Mouse (Mus musculus): ENCODE data around the gene Tbc1d8b. TPM values are rescaled to one million over a fixed set of nuclear protein-coding genes. Genes with fewer than 3 reads are reported as not detected.
A peak's percentile ranks its signal among the peaks of the same experiment; 100 is the strongest.
"Not testable (repeated sequence)": the region's sequence is repeated elsewhere in the genome, so short reads cannot be mapped to it uniquely, and the experiment has no call there.

Gene Tbc1d8b
- polyA plus RNA-seq, 1 experiment from 2014 or later, result 3.4 TPM

DNA sequence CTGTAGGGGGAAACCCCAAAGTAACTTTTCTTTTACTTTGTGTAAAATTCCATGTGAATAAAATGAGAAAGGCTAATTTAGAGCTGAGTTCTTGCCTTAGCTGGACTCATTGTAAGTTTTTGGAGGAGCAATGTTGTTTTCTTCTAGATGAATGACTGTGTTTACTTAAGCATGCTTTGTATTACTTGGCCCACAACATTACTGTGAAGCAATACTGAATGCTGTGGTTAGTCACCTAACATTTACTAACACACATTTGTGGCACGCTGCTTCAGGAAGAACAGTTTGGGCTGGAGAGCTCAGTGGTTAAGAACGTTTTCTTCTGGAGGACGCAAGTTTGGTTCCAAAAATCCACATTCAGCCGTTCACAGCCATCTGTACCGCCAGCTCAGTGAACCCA, 52.3 kb downstream of the Tbc1d8b start:
- H3K4me1 ChIP-seq, result no peaks in the 10 kb centered on the region
- H3K36me3 ChIP-seq, result no peaks in the 10 kb centered on the region
- WGBS, result 83% methylated on average over 5 of the region's 5 CpGs
- H3K4me2 ChIP-seq, result no peak overlapping the region
- H3K9me3 ChIP-seq, result no peaks in the 10 kb centered on the region
- H3K9ac ChIP-seq, result no peak overlapping the region
- no peak for ATAC-seq (ENCODE audit: insufficient read depth, low FRiP score, low read depth)
- H3K4me3 ChIP-seq (replicated peaks), result no peak overlapping the region
- no peaks in the 10 kb centered on the region for H3K27me3 ChIP-seq (replicated peaks)
- no peak overlapping the region for H3K27ac ChIP-seq

DNA sequence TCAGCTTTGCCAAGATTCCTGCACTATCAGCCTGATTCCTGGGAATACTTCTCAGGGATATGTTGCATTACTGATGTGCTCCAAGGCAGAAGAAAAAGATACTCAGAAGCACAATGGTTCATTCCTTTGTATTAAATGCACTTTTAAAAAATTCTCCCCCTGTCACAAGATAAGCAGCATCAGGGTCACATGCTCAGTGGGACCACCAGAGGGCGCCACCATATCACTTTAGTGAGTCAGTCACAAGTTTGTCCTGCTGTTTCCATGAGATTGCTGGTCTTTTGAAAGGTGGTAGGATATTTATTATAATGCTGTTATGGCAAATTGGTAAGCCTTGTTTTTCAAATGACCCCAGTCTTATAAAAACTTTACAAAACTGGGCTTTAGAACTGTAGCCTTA, 67.1 kb downstream of the Tbc1d8b start:
- no peak for ATAC-seq (ENCODE audit: insufficient read depth, low FRiP score, low read depth)
- no peak overlapping the region for H3K4me2 ChIP-seq
- no peak overlapping the region for H3K27ac ChIP-seq
- H3K27me3 ChIP-seq (replicated peaks), result no peaks in the 10 kb centered on the region
- no peak overlapping the region for H3K9ac ChIP-seq
- H3K4me3 ChIP-seq (replicated peaks), result no peak overlapping the region
- WGBS, result 0% methylated on average over 1 of the region's 1 CpGs
- H3K9me3 ChIP-seq, result no peaks in the 10 kb centered on the region
- no peaks in the 10 kb centered on the region for H3K4me1 ChIP-seq
- H3K36me3 ChIP-seq, result no peaks in the 10 kb centered on the region

DNA sequence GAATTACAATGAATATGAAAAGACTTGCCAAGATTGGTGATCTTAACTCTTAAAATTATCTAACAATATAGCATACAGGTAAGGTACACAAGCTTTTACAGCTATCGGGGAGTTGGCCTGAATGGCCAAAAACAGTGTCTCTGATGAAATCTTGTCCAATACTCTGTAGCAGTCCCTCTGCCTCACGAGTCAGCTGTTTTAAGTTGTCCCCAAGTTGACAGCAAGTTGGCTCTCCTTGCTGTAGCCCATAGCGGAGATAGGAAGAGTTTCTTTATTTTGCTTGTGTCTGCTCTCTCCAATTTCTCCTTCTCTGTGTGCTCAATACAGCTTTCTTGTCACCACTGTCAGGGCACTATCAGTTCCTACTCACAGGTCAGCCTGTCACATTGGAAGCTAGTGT, 73.8 kb downstream of the Tbc1d8b start:
- WGBS, result 73% methylated on average over 3 of the region's 3 CpGs
- H3K4me3 ChIP-seq (replicated peaks); H3K4me2 ChIP-seq; H3K27me3 ChIP-seq (replicated peaks); ATAC-seq (ENCODE audit: insufficient read depth, low FRiP score, low read depth); H3K9ac ChIP-seq; H3K27ac ChIP-seq; H3K36me3 ChIP-seq; H3K4me1 ChIP-seq; H3K9me3 ChIP-seq: not testable (repeated sequence)

DNA sequence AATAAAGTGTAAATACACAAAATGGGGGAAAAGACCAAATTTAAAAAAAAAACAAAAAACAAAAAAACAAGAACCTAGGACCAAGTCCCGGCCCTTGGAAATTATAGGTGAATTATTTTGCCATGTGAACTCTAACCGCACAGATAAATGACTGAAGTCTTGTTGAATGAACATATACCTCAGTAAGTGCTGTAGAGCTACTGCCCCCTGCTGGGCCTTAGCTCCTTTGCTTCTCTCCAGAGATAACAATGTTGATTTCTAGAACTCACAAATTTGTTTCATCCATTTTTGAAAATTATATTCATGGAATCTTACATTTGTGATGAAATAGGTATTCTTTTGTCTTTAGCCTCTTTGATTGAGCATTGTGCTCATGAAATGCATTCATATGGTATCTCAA, 77.8 kb downstream of the Tbc1d8b start:
- H3K9me3 ChIP-seq, result no peaks in the 10 kb centered on the region
- WGBS, result 72% methylated on average over 2 of the region's 2 CpGs
- no peaks in the 10 kb centered on the region for H3K4me1 ChIP-seq
- no peak overlapping the region for H3K4me2 ChIP-seq
- H3K4me3 ChIP-seq (replicated peaks), result no peak overlapping the region
- no peaks in the 10 kb centered on the region for H3K36me3 ChIP-seq
- no peaks in the 10 kb centered on the region for H3K27me3 ChIP-seq (replicated peaks)
- H3K9ac ChIP-seq, result no peak overlapping the region
- ATAC-seq (ENCODE audit: insufficient read depth, low FRiP score, low read depth), result no peak
- H3K27ac ChIP-seq, result no peak overlapping the region

DNA sequence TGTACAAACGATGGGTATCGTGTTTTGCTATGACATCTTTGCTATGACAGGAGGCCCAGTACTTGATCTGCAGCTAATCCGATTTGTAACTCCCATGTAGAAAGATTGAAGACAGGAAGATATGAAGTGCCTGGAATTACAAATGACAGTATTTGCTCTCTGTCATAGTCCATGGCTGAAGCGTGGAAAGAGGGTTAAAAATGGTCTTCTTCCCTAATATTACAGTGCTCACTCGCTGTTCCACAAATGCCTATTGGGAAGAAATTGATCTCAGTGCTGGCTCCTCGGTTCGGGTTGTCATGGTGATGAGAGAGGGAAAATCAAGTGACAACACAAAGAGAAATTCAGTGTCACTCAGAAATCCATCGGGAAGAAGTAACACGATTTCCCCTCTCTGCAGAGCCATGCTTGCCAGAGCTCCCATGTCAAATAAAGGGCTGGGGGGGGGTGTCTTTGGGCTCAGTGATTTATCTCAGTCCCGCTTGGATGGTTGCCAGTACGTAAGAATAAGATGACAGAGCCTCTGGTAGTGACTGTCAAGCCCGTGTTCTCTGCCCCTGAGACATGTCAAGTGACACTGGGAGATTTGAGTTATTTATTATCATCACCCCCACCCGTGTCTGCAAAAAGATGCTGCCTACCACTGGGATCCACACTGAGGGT, 85.3 kb downstream of the Tbc1d8b start:
- no peaks in the 10 kb centered on the region for H3K36me3 ChIP-seq
- H3K4me1 ChIP-seq, result no peaks in the 10 kb centered on the region
- no peak overlapping the region for H3K9ac ChIP-seq
- no peak overlapping the region for H3K4me3 ChIP-seq (replicated peaks)
- no peaks in the 10 kb centered on the region for H3K9me3 ChIP-seq
- ATAC-seq (ENCODE audit: insufficient read depth, low FRiP score, low read depth), result no peak
- no peak overlapping the region for H3K27ac ChIP-seq
- no peak overlapping the region for H3K4me2 ChIP-seq
- 0 out of 2 replicates have a peak, but pooled peaks cover 3% of the 10 kb centered on the region for H3K27me3 ChIP-seq (replicated peaks)
- WGBS, result 75% methylated on average over 13 of the region's 13 CpGs

DNA sequence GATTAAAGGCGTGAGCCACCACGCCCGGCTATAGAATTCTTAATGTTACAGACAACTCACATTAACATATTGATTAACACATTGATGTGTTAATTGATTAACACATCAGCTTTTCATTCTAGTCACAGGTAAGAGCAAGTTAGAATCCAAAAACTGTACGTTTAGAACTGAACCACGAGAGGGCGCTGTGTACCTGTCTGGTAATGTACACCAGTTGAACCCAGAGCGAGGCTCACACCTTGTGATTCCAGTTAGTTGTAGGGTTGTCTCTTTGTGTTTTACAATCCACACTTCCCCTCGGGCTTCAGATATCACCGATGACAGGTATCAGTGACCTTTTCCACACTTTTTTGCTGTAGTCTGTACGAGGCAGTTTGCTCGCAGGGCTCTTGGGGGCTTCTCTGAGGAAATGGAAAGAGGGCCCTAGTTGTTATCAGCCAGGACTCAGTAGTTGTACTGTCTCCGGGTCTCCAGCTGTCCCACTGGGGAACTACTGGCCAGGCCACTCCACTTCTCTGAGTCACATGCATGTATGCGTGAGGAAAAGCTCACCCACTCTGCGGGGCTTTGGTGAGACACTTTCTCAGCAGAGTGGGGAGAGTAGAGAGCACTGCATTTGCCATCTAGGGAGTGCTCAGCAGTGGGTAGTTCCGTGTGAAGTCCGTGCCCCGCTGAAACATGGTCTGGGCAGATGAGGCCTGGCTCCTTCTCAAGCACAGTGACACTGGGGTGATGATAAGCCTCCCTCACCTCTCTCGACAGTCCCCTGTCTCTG, 89.7 kb downstream of the Tbc1d8b start:
- ATAC-seq (ENCODE audit: insufficient read depth, low FRiP score, low read depth), result 0 out of 2 replicates have a peak, but pooled peaks have one; percentile 43
- no peak overlapping the region for H3K9ac ChIP-seq
- no peaks in the 10 kb centered on the region for H3K27me3 ChIP-seq (replicated peaks)
- H3K36me3 ChIP-seq, result no peaks in the 10 kb centered on the region
- no peaks in the 10 kb centered on the region for H3K4me1 ChIP-seq
- no peaks in the 10 kb centered on the region for H3K9me3 ChIP-seq
- H3K27ac ChIP-seq, result no peak overlapping the region
- H3K4me2 ChIP-seq, result no peak overlapping the region
- no peak overlapping the region for H3K4me3 ChIP-seq (replicated peaks)
- 34% methylated on average over 18 of the region's 18 CpGs for WGBS

DNA sequence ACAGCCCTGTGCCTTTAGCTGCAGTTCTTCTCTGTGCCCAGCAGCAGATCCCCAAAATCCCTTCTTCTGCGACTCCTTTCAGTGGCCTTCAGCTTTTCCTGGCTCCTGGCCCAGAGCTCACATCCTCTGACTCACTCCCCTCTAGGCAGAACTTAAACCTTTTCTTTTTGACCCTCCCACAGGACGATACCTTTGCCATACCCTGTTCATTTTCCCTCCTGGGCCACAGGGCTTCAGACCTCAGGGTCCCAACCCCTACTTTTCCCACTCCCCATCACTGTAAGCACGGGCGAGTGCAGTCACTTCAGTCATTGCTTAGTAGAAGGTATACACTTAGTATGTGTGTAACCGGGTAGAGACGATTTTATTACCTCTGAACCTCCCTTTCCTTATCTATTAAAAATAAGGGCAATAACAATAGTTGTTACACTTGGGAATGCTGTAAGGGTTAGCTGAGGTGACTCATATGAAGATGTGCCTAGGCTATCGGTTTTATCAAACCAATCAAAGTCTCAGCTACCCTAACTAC, 90.4 kb downstream of the Tbc1d8b start:
- Histone ChIP-seq H3K36me3 (no peaks in the 10 kb centered on the region), H3K4me1 (no peaks in the 10 kb centered on the region), H3K27me3 (replicated peaks) (no peaks in the 10 kb centered on the region), H3K27ac (no peak overlapping the region), H3K9ac (no peak overlapping the region), H3K4me3 (replicated peaks) (no peak overlapping the region), H3K4me2 (no peak overlapping the region), H3K9me3 (no peaks in the 10 kb centered on the region)
- ATAC-seq (ENCODE audit: insufficient read depth, low FRiP score, low read depth), result no peak; the same call in 1 of the 2 replicates
- 65% methylated on average over 7 of the region's 7 CpGs for WGBS

DNA sequence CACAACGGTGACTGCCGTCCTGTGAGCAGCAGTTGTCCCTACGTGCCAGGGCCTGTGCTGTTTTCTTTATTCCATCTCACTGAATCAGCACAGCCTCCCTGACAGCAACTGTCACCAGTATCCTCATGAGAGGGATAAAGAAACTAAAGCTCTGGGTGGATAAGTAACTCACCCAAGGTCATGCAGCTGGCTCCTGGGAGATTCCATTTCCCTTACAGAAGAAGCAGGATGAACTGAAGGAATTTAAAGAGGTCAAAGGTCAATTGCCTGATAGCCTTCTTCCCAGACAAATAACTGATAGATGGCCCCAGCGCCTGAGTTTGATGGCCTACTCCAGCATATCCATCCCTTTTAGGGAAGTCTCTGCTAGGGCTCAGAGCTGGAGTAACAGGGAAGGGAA, 92.6 kb downstream of the Tbc1d8b start:
- H3K9me3 ChIP-seq, result no peaks in the 10 kb centered on the region
- H3K4me1 ChIP-seq, result no peaks in the 10 kb centered on the region
- H3K4me2 ChIP-seq, result no peak overlapping the region
- H3K27me3 ChIP-seq (replicated peaks), result no peaks in the 10 kb centered on the region
- H3K4me3 ChIP-seq (replicated peaks), result no peak overlapping the region
- no peak overlapping the region for H3K9ac ChIP-seq
- no peaks in the 10 kb centered on the region for H3K36me3 ChIP-seq
- no peak for ATAC-seq (ENCODE audit: insufficient read depth, low FRiP score, low read depth)
- H3K27ac ChIP-seq, result no peak overlapping the region
- WGBS, result 69% methylated on average over 4 of the region's 4 CpGs

DNA sequence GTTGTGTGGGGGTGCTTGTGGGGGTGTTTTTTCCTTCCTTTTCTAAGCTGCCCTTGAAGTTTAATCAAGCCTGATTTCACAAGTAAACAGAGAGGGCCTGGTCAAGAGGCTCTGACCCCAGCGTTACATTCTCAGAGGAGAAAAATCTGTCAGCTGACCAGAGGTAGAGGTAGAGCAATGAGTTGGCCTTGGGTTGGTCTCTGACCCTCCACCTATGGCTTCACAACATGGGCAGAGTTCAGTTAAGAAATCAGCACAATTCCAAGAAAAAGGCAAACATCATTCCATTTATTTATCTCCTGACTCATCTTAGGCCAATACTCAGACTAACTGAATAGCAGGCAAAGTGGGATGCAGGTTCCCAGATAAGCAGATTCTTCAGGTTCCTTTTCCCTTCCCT, 94.1 kb downstream of the Tbc1d8b start:
- no peaks in the 10 kb centered on the region for H3K36me3 ChIP-seq
- H3K4me2 ChIP-seq, result no peak overlapping the region
- no peak for ATAC-seq (ENCODE audit: insufficient read depth, low FRiP score, low read depth)
- H3K27me3 ChIP-seq (replicated peaks), result no peaks in the 10 kb centered on the region
- no peak overlapping the region for H3K27ac ChIP-seq
- no peaks in the 10 kb centered on the region for H3K4me1 ChIP-seq
- no peak overlapping the region for H3K4me3 ChIP-seq (replicated peaks)
- no peaks in the 10 kb centered on the region for H3K9me3 ChIP-seq
- WGBS, result 62% methylated on average over 1 of the region's 1 CpGs
- no peak overlapping the region for H3K9ac ChIP-seq

DNA sequence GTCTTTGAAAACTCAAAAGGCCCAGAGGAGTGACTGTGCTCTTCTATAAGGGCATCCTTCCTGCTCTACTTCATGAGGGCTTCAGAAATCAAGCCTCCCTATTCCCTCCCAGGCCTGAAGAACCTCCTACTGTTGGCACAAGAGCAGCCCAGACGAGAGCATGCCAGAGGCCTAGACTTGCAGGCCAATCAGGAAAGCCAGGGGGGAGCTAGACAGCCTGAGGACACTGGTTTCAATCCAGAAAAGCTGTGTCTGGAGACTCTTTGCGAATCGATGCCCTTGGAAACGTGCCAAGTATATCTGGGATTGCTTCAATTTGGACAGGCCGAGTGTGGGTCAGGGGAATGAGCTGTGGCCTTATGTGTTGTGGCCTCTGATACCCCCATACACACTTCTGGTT, 94.6 kb downstream of the Tbc1d8b start:
- Histone ChIP-seq H3K9ac (no peak overlapping the region), H3K4me1 (no peaks in the 10 kb centered on the region), H3K27me3 (replicated peaks) (no peaks in the 10 kb centered on the region), H3K9me3 (no peaks in the 10 kb centered on the region), H3K4me3 (replicated peaks) (no peak overlapping the region), H3K27ac (no peak overlapping the region), H3K36me3 (no peaks in the 10 kb centered on the region), H3K4me2 (no peak overlapping the region)
- no peak for ATAC-seq (ENCODE audit: insufficient read depth, low FRiP score, low read depth)
- WGBS, result 66% methylated on average over 5 of the region's 5 CpGs

DNA sequence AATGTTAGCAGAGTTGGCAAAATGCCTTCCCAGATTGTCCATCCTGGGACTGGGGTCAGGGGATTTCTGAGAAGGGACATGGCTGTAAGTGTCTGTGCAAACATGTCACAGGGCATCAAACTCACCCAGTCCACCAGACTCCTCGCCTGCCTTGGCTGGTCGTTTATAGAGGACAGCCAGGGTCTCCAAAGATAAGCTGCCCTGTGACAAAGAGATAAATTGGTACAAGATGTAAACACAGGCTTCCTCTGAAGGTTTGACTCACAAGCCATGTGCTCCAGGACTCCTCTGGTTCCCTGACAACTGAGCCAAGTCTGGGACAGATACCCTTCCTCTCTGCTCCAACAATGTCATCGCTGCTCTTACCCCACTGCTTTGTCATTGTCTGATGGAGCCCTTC, 96.2 kb downstream of the Tbc1d8b start:
- Histone ChIP-seq H3K9me3 (no peaks in the 10 kb centered on the region), H3K4me3 (replicated peaks) (no peak overlapping the region), H3K9ac (no peak overlapping the region), H3K36me3 (no peaks in the 10 kb centered on the region), H3K27ac (no peak overlapping the region), H3K4me1 (no peaks in the 10 kb centered on the region), H3K4me2 (no peak overlapping the region), H3K27me3 (replicated peaks) (no peaks in the 10 kb centered on the region)
- ATAC-seq (ENCODE audit: insufficient read depth, low FRiP score, low read depth), result no peak
- 43% methylated on average over 3 of the region's 3 CpGs for WGBS

DNA sequence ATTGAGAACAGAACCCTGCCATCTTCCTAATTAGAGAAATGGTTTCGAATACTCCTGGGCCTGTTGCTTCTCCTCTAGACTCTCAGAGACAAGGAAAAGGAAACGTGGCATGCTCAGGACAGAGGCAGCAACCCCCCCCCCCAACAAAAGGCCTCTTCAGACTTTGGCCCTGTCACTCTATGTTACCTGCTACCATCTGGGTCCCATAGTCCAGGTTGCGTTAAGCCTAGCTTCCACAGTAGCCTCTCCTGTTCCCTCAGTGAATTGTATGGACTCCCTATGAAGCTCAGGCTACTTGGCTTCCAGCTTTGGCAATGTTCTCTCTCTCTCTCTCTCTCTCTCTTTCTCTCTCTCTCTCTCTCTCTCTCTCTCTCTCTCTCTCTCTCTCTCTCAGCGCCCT, 96.8 kb downstream of the Tbc1d8b start:
- Histone ChIP-seq H3K27ac (no peak overlapping the region), H3K4me1 (no peaks in the 10 kb centered on the region), H3K36me3 (no peaks in the 10 kb centered on the region), H3K27me3 (replicated peaks) (no peaks in the 10 kb centered on the region), H3K4me3 (replicated peaks) (no peak overlapping the region), H3K9me3 (no peaks in the 10 kb centered on the region), H3K9ac (no peak overlapping the region), H3K4me2 (no peak overlapping the region)
- WGBS, result 77% methylated on average over 4 of the region's 4 CpGs
- ATAC-seq (ENCODE audit: insufficient read depth, low FRiP score, low read depth), result no peak
